Mouse (Mus musculus) stomach, embryonic 15.5 days (tissue): Measurements from ENCODE around the gene Rbm26. TPM values are rescaled to one million over a fixed set of nuclear protein-coding genes. Genes with fewer than 3 reads are reported as not detected.

ENCODE experiments used
- polyA plus RNA-seq: library from polyadenylated mRNA; unstranded; fragments of >200 nt; fragmentation: Nextera tagmentation; extraction: Ambion mirVana; gene quantifications from 2 replicates; pipeline ENCODE4 v1.2.1, GENCODE M21; 2015

Gene Rbm26
- polyA plus RNA-seq, 1 experiment from 2014 or later = 30.8 TPM

Other genes starting within 250 kb of the Rbm26 start
- gene Ndfip2, start 81.2 kb upstream of the Rbm26 start, polyA plus RNA-seq = 79.8 and 81.0 TPM in 2 replicates